Mouse (Mus musculus) CH12F3 (cell line): ENCODE data around the gene Hoxd3.

Source experiments
- in situ Hi-C: fragments of 300-500 bp; cut with MboI; formaldehyde crosslinking; loops from 2 replicates; pipeline ENCODE4 v1.14.3; 2020; ENCODE audit warnings: low sequenced_read_pairs

The Hoxd3 gene

GRCm38 (mm10) chr2:74691022-74691951, 20.4 kb upstream of the Hoxd3 start, which contains the start of gene Hoxd10:
Gene Hoxd10, plus strand, starts transcription at chr2:74691924.
- in situ Hi-C loops, result loop anchor here (10.0 to 25.0 kb wide), 2 partner anchors 454 to 621 kb away; no protein-coding TSS in a partner anchor

GRCm38 (mm10) chr2:74691995-74692807, 19.5 kb upstream of the Hoxd3 start:
- in situ Hi-C loops, result loop anchor here (10.0 to 25.0 kb wide), 2 partner anchors 453 to 620 kb away; no protein-coding TSS in a partner anchor

DNA sequence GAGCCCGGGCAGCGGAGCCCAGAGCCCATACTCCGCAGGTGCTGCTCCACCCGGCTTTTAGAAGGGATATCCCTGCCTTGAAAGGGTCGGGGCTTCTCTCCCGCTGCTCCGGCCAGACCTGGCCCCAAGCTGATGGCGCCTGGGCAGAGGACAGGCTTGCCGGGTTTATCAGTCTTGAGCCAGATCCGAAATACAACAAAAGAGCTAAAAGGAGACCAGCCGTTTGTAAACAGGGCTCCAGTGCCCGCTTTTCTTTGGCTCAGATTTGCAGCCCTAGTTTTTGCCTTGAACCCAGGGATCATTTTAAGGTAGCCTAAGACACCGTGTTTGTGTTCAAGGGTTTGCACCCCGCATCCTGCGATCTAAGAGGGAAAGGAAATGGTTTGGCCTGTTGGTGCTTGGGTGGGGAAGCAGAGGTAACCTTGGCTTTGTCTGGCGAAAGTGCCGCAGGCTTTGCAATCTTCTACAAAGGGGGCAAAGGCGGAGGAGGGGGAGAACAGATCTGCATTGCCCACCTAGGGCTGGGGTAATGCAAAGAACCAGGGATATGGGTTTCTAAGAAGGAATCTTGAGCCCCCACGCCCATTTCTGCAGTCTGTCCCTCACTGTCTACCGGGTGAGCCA, 18.8 kb upstream of the Hoxd3 start:
- in situ Hi-C loops, result loop anchor here (10.0 to 25.0 kb wide), 2 partner anchors 452 to 619 kb away; no protein-coding TSS in a partner anchor

GRCm38 (mm10) chr2:74693432-74693827, 18.3 kb upstream of the Hoxd3 start:
- in situ Hi-C loops, result loop anchor here (10.0 to 25.0 kb wide), 2 partner anchors 451 to 619 kb away; no protein-coding TSS in a partner anchor

GRCm38 (mm10) chr2:74694066-74694465, 17.7 kb upstream of the Hoxd3 start:
- in situ Hi-C loops, result loop anchor here (10.0 to 25.0 kb wide), 2 partner anchors 451 to 618 kb away; no protein-coding TSS in a partner anchor

- in situ Hi-C loops, result loop anchor here (10.0 to 25.0 kb wide), 2 partner anchors 449 to 617 kb away; no protein-coding TSS in a partner anchor
Observed at GRCm38 (mm10) chr2:74695383-74695782, 16.3 kb upstream of the Hoxd3 start.

GRCm38 (mm10) chr2:74695813-74696430, 15.8 kb upstream of the Hoxd3 start:
- in situ Hi-C loops, result loop anchor here (10.0 to 25.0 kb wide), 2 partner anchors 449 to 616 kb away; no protein-coding TSS in a partner anchor

- in situ Hi-C loops, result loop anchor here (10.0 to 25.0 kb wide), 2 partner anchors 448 to 616 kb away; no protein-coding TSS in a partner anchor
Observed at GRCm38 (mm10) chr2:74696442-74697335, 15.0 kb upstream of the Hoxd3 start.

DNA sequence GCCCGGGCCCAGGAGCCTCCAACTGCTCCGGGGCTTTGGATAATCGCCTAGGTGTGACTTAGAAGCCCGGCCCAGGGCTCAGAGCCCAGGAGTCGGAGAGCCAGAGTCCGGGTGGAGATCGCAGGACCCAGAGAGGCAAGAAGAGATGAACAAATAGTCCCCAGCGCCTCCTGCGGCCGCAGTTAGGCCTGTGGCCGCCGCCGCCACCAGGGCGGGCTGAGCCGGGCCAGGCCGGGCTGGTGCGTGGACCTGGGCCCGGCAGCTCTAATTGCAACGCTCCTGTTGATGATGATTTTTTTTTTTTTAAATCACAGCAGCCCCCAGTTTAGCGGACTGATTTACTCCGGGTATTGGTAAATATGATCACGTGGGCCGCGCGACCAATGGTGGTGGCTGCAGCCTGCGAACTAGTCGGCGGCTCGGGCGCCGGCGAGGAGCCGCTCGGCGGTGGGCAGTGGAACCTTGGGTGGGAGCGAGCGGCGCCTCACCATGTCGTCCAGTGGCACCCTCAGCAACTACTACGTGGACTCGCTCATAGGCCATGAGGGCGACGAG, 14.1 kb upstream of the Hoxd3 start, which contains the start of gene Hoxd9:
Gene Hoxd9 (plus strand): TSS at position 161 of the 555 bp plus-strand sequence.
- in situ Hi-C loops, result loop anchor here (10.0 to 25.0 kb wide), 2 partner anchors 447 to 615 kb away; no protein-coding TSS in a partner anchor

GRCm38 (mm10) chr2:74698201-74699052, 13.3 kb upstream of the Hoxd3 start:
- in situ Hi-C loops, result loop anchor here (10.0 to 25.0 kb wide), 2 partner anchors 446 to 614 kb away; no protein-coding TSS in a partner anchor

DNA sequence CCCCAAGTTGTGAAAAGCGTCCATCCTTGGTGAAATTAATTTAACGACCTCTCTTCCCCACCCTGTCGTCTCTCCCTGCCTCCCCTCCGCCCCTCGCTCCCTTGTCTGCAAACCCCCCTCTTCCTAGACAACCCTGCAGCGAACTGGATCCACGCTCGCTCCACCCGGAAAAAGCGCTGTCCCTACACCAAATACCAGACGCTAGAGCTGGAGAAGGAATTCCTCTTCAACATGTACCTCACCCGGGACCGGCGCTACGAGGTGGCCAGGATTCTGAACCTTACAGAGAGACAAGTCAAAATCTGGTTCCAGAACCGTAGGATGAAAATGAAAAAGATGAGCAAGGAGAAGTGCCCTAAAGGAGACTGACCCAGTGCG, 12.7 kb upstream of the Hoxd3 start:
- in situ Hi-C loops, result loop anchor here (10.0 to 25.0 kb wide), 2 partner anchors 446 to 613 kb away; no protein-coding TSS in a partner anchor

DNA sequence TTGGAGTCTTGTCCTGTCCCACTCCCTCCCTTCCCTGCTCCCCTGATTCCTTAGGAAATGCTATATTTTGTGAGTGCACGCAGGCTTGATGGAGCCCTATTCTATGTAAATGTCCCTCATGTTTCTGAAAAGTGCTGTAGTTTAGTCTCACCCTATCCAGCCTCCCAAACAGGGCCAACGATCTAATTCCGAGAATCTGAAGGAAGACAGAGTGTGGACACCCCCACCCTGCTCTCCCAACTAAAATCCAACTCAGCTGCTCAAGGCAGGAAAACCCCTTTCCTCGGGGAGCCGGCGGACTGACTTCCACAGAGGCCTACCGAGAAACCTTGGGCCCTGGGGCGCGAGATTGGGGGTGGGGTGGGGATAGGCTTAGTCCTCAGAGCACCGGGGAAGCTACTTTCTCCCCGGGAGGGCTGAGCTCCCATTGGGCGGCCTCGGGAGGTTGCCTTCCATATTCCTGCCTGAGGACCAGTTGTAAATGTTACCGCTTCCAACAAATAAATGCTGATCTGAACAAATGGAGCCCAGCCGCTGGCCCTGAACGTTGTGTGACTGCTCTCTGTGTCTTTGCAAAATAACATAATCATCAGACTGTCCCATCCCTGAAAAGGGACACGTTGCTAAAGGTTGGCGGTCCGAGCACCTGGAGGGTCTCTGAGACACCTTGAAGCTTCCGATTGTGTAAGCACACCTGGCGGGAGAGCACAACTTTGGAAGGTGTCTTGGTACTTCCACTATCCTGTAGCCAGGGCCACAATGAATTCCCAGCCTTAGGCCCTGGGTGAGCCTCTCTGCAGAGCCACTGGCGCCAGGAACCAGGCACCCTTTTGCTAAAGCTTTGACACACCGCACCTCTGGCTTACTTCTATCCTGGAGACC, 11.8 kb upstream of the Hoxd3 start:
- in situ Hi-C loops, result loop anchor here (10.0 to 25.0 kb wide), 3 partner anchors 445 to 887 kb away; no protein-coding TSS in a partner anchor

DNA sequence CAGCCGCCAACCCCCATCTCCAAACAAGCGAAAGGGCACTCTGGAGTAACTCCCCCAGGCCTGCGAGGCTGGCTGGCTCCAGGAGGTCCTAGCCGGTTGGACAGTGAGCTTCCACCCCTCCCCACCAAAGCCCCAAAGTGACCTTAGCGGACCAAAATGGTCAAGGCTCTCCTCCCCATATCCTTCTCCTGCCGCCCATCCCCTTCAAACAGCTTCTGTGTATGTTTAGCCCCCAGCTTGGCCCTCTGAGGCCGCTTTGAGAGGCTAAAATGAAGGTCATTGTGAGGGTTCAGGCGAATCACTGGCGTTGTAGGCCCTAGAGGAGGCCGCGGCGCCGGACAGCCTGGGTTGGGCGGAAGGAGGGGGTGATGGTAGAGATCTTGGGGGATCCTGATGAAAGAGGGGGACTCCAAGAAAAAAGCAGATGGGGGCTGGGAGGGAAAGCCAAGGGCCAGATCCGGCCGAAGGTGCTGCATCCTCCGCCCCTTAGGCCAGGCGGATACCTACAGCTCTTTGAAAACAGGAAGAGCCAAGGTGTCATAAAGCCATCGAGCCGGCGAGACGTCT, 11.1 kb upstream of the Hoxd3 start:
- in situ Hi-C loops, result loop anchor here (25.0 kb wide), 1 partner anchor 887 kb away; no protein-coding TSS in a partner anchor

DNA sequence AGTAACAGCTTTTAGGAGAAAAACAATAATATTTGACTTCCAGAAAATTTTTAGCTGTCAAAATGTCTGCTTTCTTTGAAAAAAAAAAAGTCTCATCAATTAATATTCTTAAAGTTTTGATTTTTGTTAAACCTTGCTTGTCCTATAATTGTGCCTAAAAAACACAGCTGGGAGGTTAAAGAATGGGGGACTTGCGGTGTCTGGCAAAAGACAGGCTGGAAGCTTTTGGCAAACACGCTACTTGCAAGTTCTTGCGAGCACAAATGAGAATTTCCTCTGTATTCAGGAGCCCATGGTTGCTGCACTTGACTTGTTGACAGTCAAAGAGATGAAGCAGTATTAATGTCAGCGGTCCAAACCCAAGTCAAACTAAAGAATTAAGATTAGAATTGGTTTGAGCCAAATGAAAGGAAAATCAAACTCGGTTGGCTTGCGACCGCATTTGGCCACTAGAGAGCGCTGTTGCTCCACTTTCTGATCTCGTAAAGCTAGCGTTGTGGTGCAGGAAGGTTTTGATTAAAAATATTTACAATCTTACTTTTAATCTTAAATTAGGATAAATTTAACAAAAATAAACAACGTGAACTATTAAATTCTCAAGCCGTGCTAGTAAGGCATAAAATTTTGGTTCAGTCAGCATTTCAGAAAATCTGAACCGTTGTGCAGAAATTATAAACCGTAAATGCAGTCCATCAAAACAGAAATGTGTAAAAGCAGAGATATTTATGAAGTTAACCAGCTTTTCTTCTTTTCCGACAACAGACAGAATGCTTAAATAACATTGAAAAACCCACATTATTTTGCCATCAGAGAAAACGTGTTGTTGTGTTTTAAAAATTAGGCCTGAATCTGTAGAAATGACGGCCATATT, 9.5 kb upstream of the Hoxd3 start:
- in situ Hi-C loops, result loop anchor here (25.0 kb wide), 1 partner anchor 885 kb away; no protein-coding TSS in a partner anchor

- in situ Hi-C loops, result loop anchor here (25.0 kb wide), 1 partner anchor 884 kb away; no protein-coding TSS in a partner anchor
Observed at GRCm38 (mm10) chr2:74702820-74703219, 8.9 kb upstream of the Hoxd3 start.
